Mouse (Mus musculus): ENCODE results near the gene Rgs6. TPM values are rescaled to one million over a fixed set of nuclear protein-coding genes. Genes with fewer than 3 reads are reported as not detected.
A peak's percentile ranks its signal among the peaks of the same experiment; 100 is the strongest.

Rgs6 gene
- total RNA-seq, 2 experiments from 2014 or later, result 13.7 to 15.8 TPM

GRCm38 (mm10) chr12:83052391-83052790 is 464.3 kb downstream of the Rgs6 start:
- intact Hi-C loops (cut with DNase I), result no loop called here
- DNase-seq, result peak in 1 of 2 experiments; percentile 7

GRCm38 (mm10) chr12:83055690-83056089 is 467.6 kb downstream of the Rgs6 start:
- intact Hi-C loops (cut with DNase I), result no loop called here
- DNase-seq, result no peak

- no peak for DNase-seq
- intact Hi-C loops (cut with DNase I), result no loop called here
These were observed 478.3 kb downstream of the Rgs6 start for GRCm38 (mm10) chr12:83066426-83066825.

- no peak for DNase-seq
- intact Hi-C loops (cut with DNase I), result loop anchor here (5.0 kb wide), 1 partner anchor 41 kb away; no protein-coding TSS in a partner anchor
These were observed 482.8 kb downstream of the Rgs6 start for GRCm38 (mm10) chr12:83070848-83071247.

- intact Hi-C loops (cut with DNase I), result loop anchor here (5.0 kb wide), 1 partner anchor 40 kb away; no protein-coding TSS in a partner anchor
- DNase-seq, result peak in 1 of 2 experiments; percentile 32
These were observed 484.2 kb downstream of the Rgs6 start for GRCm38 (mm10) chr12:83072181-83072887.

- intact Hi-C loops (cut with DNase I), result loop anchor here (5.0 kb wide), 1 partner anchor 39 kb away; no protein-coding TSS in a partner anchor
- DNase-seq, result peak; percentile 73 to 75
These were observed 485.1 kb downstream of the Rgs6 start for GRCm38 (mm10) chr12:83072951-83073878.

- intact Hi-C loops (cut with DNase I), result loop anchor here (5.0 kb wide), 1 partner anchor 38 kb away; no protein-coding TSS in a partner anchor
- no peak for DNase-seq
These were observed 485.8 kb downstream of the Rgs6 start for GRCm38 (mm10) chr12:83073879-83074368.

- intact Hi-C loops (cut with DNase I), result no loop called here
- DNase-seq, result no peak
These were observed 488.1 kb downstream of the Rgs6 start for GRCm38 (mm10) chr12:83076179-83076578.

GRCm38 (mm10) chr12:83077486-83077885 is 489.4 kb downstream of the Rgs6 start:
- intact Hi-C loops (cut with DNase I), result no loop called here
- DNase-seq, result no peak

- intact Hi-C loops (cut with DNase I), result no loop called here
- no peak for DNase-seq
These were observed 495.3 kb downstream of the Rgs6 start for GRCm38 (mm10) chr12:83083427-83083826.

- intact Hi-C loops (cut with DNase I), result no loop called here
- no peak for DNase-seq
These were observed 496.5 kb downstream of the Rgs6 start for GRCm38 (mm10) chr12:83084614-83085013.

- no peak for DNase-seq
- intact Hi-C loops (cut with DNase I), result no loop called here
These were observed 498.9 kb downstream of the Rgs6 start for GRCm38 (mm10) chr12:83087010-83087409.

- peak in 1 of 2 experiments; percentile 45 for DNase-seq
- intact Hi-C loops (cut with DNase I), result no loop called here
These were observed 499.5 kb downstream of the Rgs6 start for GRCm38 (mm10) chr12:83087555-83087954.

GRCm38 (mm10) chr12:83092001-83092400 is 503.9 kb downstream of the Rgs6 start:
- intact Hi-C loops (cut with DNase I), result no loop called here
- no peak for DNase-seq

GRCm38 (mm10) chr12:83097787-83098186 is 509.7 kb downstream of the Rgs6 start:
- intact Hi-C loops (cut with DNase I), result no loop called here

GRCm38 (mm10) chr12:83098646-83099371 is 510.7 kb downstream of the Rgs6 start:
- intact Hi-C loops (cut with DNase I), result no loop called here

More at GRCm38 (mm10) chr12:83097787-83098186, 509.7 kb downstream of the Rgs6 start:
- no peak for DNase-seq

GRCm38 (mm10) chr12:83099920-83100319 is 511.8 kb downstream of the Rgs6 start:
- no peak for DNase-seq
- intact Hi-C loops (cut with DNase I), result no loop called here

More at GRCm38 (mm10) chr12:83098646-83099371, 510.7 kb downstream of the Rgs6 start:
- no peak for DNase-seq

GRCm38 (mm10) chr12:83100413-83100812 is 512.3 kb downstream of the Rgs6 start:
- intact Hi-C loops (cut with DNase I), result no loop called here
- DNase-seq, result peak; percentile 73 to 79

GRCm38 (mm10) chr12:83100848-83101247 is 512.8 kb downstream of the Rgs6 start:
- DNase-seq, result no peak
- intact Hi-C loops (cut with DNase I), result no loop called here

- intact Hi-C loops (cut with DNase I), result no loop called here
- DNase-seq, result no peak
These were observed 517.5 kb downstream of the Rgs6 start for GRCm38 (mm10) chr12:83105514-83106119.

All from heart, postnatal 14 days (tissue).